Mouse (Mus musculus) hematopoietic stem cell, adult 5-6 weeks (primary cell): ENCODE results near the gene Tnni3. TPM values are rescaled to one million over a fixed set of nuclear protein-coding genes. Genes with fewer than 3 reads are reported as not detected.
A peak's percentile ranks its signal among the peaks of the same experiment; 100 is the strongest.

Experiments
- ATAC-seq, 2 experiments: fragments of 125-278 bp in 1 of 2; replicated peaks in 1 of 2; 2 replicates each; pipeline ENCODE4 v1.8.0; 2016 to 2017; ENCODE audit warnings: inconsistent platforms in 2 of 2, mild to moderate bottlenecking in 2 of 2, moderate number of reproducible peaks in 2 of 2, low read depth in 1 of 2, moderate TSS enrichment in 1 of 2; ENCODE audit not compliant: low FRiP score in 2 of 2, poor library complexity in 2 of 2, severe bottlenecking in 2 of 2, insufficient read depth in 1 of 2, low TSS enrichment in 1 of 2
- total RNA-seq: library from RNA; stranded (forward); fragments of 172-1452, 232-1000 nt; gene quantifications from 2 replicates; pipeline ENCODE4 v1.2.3, GENCODE M21; 2017

The Tnni3 gene
- total RNA-seq, 1 experiment from 2014 or later: 7.0 TPM

GRCm38 (mm10) chr7:4478021-4478795 lies 45.8 kb downstream of the Tnni3 start:
- ATAC-seq: peak; percentile 68 to 84

- no peak for ATAC-seq
These were observed 50.1 kb downstream of the Tnni3 start for GRCm38 (mm10) chr7:4473940-4474339.

GRCm38 (mm10) chr7:4471179-4471555 lies 52.9 kb downstream of the Tnni3 start:
- ATAC-seq: peak; percentile 55 to 58; a peak in 3 of 4 replicates

- ATAC-seq: peak in 1 of 2 experiments; percentile 30; a peak in 3 of 4 replicates
These were observed 53.5 kb downstream of the Tnni3 start for GRCm38 (mm10) chr7:4470275-4471178.

Other genes starting within 250 kb of the Tnni3 start
- gene Ncr1, start 186.5 kb downstream of the Tnni3 start, total RNA-seq: 3.5 and 4.5 TPM in 2 replicates
- not detected in 2 replicates for gene Gp6, start 126.5 kb downstream of the Tnni3 start, total RNA-seq
- 14.4 and 25.2 TPM in 2 replicates for gene Rdh13, start 78.6 kb downstream of the Tnni3 start, total RNA-seq
- 5.1 and 17.1 TPM in 2 replicates for gene Eps8l1, start 63.6 kb downstream of the Tnni3 start, total RNA-seq
- 134 and 190 TPM in 2 replicates for gene Ppp1r12c, start 22.5 kb downstream of the Tnni3 start, total RNA-seq
- 8.2 and 11.1 TPM in 2 replicates for gene Tnnt1, start 7.8 kb downstream of the Tnni3 start, total RNA-seq
- gene Dnaaf3, start 8.2 kb upstream of the Tnni3 start, total RNA-seq: 2.4 and 2.6 TPM in 2 replicates
- 1.0 TPM in 1 of 2 replicates, not detected in the other for gene Syt5, start 23.3 kb upstream of the Tnni3 start, total RNA-seq
- gene Ptprh, start 79.8 kb upstream of the Tnni3 start, total RNA-seq: not detected in 2 replicates
- gene Tmem86b, start 107.2 kb upstream of the Tnni3 start, total RNA-seq: 22.0 and 22.8 TPM in 2 replicates
- 155 and 186 TPM in 2 replicates for gene Ppp6r1, start 134.8 kb upstream of the Tnni3 start, total RNA-seq
- 19.0 and 25.2 TPM in 2 replicates for gene Hspbp1, start 160.8 kb upstream of the Tnni3 start, total RNA-seq
- 0.20 and 2.6 TPM in 2 replicates for gene Brsk1, start 166.4 kb upstream of the Tnni3 start, total RNA-seq
- gene Tmem150b, start 201.0 kb upstream of the Tnni3 start, total RNA-seq: 5.0 and 7.3 TPM in 2 replicates
- 40.6 and 46.4 TPM in 2 replicates for gene Kmt5c, start 215.9 kb upstream of the Tnni3 start, total RNA-seq
- 14.1 and 53.9 TPM in 2 replicates for gene Cox6b2, start 228.9 kb upstream of the Tnni3 start, total RNA-seq
- not detected in 2 replicates for gene Fam71e2, start 247.1 kb upstream of the Tnni3 start, total RNA-seq